Mouse (Mus musculus) neural tube, embryonic 13.5 days (tissue): ENCODE measurements around the gene Hip1. TPM values are rescaled to one million over a fixed set of nuclear protein-coding genes. Genes with fewer than 3 reads are reported as not detected.
"Not testable (repeated sequence)": the region's sequence is repeated elsewhere in the genome, so short reads cannot be mapped to it uniquely, and the experiment has no call there.

Experiments used
- ATAC-seq: fragments of 200-750 bp; cut with Nextera tagmentation; 2 replicates; pipeline ENCODE4 v1.8.0; 2017; ENCODE audit warnings: low read depth, mild to moderate bottlenecking, moderate TSS enrichment, moderate library complexity
- H3K27ac ChIP-seq: fragments of 300-500 bp; sonication (generic); replicated peaks from 2 replicates; pipeline ENCODE4 v1.5.1; 2015; ENCODE audit warnings: moderate library complexity, mild to moderate bottlenecking, inconsistent platforms
- H3K27me3 ChIP-seq: fragments of 300-500 bp; sonication (generic); 2 replicates; pipeline ENCODE4 v1.6.1; 2015; ENCODE audit warnings: mild to moderate bottlenecking, inconsistent platforms
- H3K36me3 ChIP-seq: fragments of 300-500 bp; sonication (generic); 2 replicates; pipeline ENCODE4 v1.6.1; 2015; ENCODE audit warnings: mild to moderate bottlenecking, inconsistent platforms
- H3K4me1 ChIP-seq: fragments of 300-500 bp; sonication (generic); replicated peaks from 2 replicates; pipeline ENCODE4 v1.6.1; 2015; ENCODE audit warnings: inconsistent platforms
- H3K4me2 ChIP-seq: fragments of 300-500 bp; sonication (generic); 2 replicates; pipeline ENCODE4 v1.6.1; 2015; ENCODE audit warnings: inconsistent platforms, mild to moderate bottlenecking, moderate library complexity
- H3K4me3 ChIP-seq: fragments of 300-500 bp; sonication (generic); 2 replicates; pipeline ENCODE4 v1.5.1; 2015; ENCODE audit warnings: mild to moderate bottlenecking, inconsistent platforms
- H3K9ac ChIP-seq: fragments of 300-500 bp; sonication (generic); 2 replicates; pipeline ENCODE4 v1.6.1; 2015; ENCODE audit warnings: moderate library complexity, mild to moderate bottlenecking, inconsistent platforms
- H3K9me3 ChIP-seq: fragments of 300-500 bp; sonication (generic); 2 replicates; pipeline ENCODE4 v1.6.1; 2016; ENCODE audit warnings: inconsistent platforms
- WGBS: fragments of 180-500 bp; shearing (Covaris S2); methylation state at CpG from one replicate; pipeline ENCODE4 v1.1.7; 2015; 5-methylcytosine and 5-hydroxymethylcytosine counted together
- polyA plus RNA-seq: library from polyadenylated mRNA; unstranded; fragments of >200 nt; fragmentation: Nextera tagmentation; extraction: Ambion mirVana; gene quantifications from 2 replicates; pipeline ENCODE4 v1.2.1, GENCODE M21; 2015

Gene Hip1
- polyA plus RNA-seq, 1 experiment from 2014 or later = 48.6 TPM

- ATAC-seq = no peak
- WGBS = 74% methylated on average over 3 of the region's 3 CpGs
- peaks cover 17% of the 10 kb centered on the region for H3K4me1 ChIP-seq
- H3K9me3 ChIP-seq = no peaks in the 10 kb centered on the region
- H3K36me3 ChIP-seq = peaks cover 51% of the 10 kb centered on the region
- no peak overlapping the region for H3K27ac ChIP-seq
- H3K4me2 ChIP-seq = no peak overlapping the region
- H3K27me3 ChIP-seq = no peaks in the 10 kb centered on the region
- H3K4me3 ChIP-seq = no peak overlapping the region
- H3K9ac ChIP-seq = no peak overlapping the region
These were observed 85.4 kb downstream of the Hip1 start for GRCm38 (mm10) chr5:135459486-135459885.

DNA sequence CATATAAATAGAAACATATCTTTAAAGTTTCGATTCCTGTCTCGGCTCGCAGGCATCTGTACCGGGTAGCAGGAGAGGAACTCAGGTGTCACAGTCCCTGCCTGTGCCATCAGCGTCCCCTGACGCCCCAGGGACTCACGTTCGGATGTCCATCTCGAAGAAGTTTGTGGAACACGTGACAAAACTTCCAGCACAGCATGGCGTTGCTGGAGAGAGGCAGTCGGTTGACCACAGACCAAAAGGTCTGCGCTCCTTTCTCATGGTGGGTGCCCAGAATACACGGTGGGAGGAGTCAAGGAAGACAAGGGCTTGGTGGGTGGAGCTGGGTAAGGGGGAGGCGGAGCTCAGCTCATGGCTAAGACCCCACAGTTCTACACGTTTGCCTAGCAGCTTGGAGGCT is 87.0 kb downstream of the Hip1 start:
- WGBS = 93% methylated on average over 16 of the region's 16 CpGs

DNA sequence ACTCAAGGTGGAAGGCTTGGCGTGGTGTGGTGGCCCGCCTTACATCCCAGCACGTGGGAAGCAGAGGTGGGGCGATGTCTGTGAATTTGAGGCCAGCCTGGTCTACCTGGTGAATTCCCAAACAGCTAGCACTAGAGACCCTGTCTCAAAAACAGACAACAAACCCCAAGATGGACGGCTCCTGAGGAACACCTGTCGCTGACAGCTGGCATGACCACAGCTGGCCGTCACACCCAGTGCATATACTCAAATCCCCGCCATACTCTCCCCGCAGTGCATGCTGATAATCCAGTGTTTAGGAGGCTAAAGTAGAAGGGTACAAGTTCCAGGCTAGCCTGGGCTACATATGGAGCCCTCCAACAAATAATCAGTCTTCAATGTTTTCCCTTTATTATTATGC is 88.4 kb downstream of the Hip1 start:
- no peak for ATAC-seq
- WGBS = 93% methylated on average over 9 of the region's 9 CpGs

More for the DNA sequence above, 87.0 kb downstream of the Hip1 start:
- H3K4me1 ChIP-seq = peaks cover 10% of the 10 kb centered on the region
- no peak for ATAC-seq
- peaks cover 65% of the 10 kb centered on the region for H3K36me3 ChIP-seq
- no peak overlapping the region for H3K4me3 ChIP-seq
- no peaks in the 10 kb centered on the region for H3K27me3 ChIP-seq
- no peak overlapping the region for H3K4me2 ChIP-seq
- H3K9me3 ChIP-seq = 0 out of 2 replicates have a peak, but pooled peaks cover 4% of the 10 kb centered on the region
- H3K9ac ChIP-seq = no peak overlapping the region
- H3K27ac ChIP-seq = no peak overlapping the region

DNA sequence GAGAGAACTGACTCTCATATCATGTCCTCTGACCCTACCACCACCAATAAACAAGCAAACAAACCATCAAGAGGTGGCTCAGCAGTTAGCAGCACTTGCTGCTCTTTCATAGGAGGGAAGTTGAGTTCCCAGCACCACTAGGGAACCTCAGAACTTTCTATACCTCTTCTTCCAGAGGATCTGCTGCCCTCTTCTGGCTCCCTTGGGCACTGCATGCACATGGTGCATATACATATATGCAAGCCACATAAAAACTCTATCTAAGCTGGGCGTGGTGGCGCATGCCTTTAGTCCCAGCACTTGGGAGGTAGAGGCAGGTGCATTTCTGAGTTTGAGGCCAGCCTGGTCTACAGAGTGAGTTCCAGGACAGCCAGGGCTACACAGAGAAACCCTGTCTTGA is 90.7 kb downstream of the Hip1 start:
- Histone ChIP-seq H3K9ac (no peak overlapping the region), H3K27ac (no peak overlapping the region), H3K4me2 (no peak overlapping the region), H3K4me1 (no peaks in the 10 kb centered on the region), H3K4me3 (no peak overlapping the region), H3K27me3 (no peaks in the 10 kb centered on the region), H3K9me3 (0 out of 2 replicates have a peak, but pooled peaks cover 4% of the 10 kb centered on the region), H3K36me3 (peaks cover 92% of the 10 kb centered on the region)
- ATAC-seq = no peak
- 98% methylated on average over 2 of the region's 2 CpGs for WGBS

More for the DNA sequence above, 88.4 kb downstream of the Hip1 start:
- H3K27ac ChIP-seq = no peak overlapping the region
- H3K4me2 ChIP-seq = no peak overlapping the region
- peaks cover 10% of the 10 kb centered on the region for H3K4me1 ChIP-seq
- no peak overlapping the region for H3K9ac ChIP-seq
- no peak overlapping the region for H3K4me3 ChIP-seq
- peaks cover 79% of the 10 kb centered on the region for H3K36me3 ChIP-seq
- 0 out of 2 replicates have a peak, but pooled peaks cover 4% of the 10 kb centered on the region for H3K9me3 ChIP-seq
- H3K27me3 ChIP-seq = no peaks in the 10 kb centered on the region

DNA sequence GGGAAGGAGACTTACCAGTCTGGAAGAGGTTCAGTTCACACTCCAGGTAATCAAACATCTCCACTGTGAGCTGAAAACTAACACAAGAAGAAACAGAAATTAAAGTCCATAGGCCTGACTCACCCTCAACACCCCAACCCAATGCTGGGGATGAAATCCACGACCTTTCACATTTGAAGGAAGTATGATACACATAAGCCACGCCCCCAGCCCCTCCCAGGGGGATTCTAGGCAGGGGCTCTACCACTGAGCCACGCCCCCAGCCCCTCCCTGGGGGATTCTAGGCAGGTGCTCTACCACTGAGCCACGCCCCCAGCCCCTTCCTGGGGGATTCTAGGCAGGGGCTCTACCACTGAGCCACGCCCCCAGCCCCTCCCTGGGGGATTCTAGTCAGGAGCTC is 93.4 kb downstream of the Hip1 start:
- not testable (repeated sequence) for H3K4me3 ChIP-seq, H3K27me3 ChIP-seq, H3K9ac ChIP-seq, H3K4me1 ChIP-seq, H3K9me3 ChIP-seq, H3K4me2 ChIP-seq, H3K27ac ChIP-seq, ATAC-seq
- peaks cover 92% of the 10 kb centered on the region for H3K36me3 ChIP-seq
- WGBS = 75% methylated on average over 5 of the region's 5 CpGs

DNA sequence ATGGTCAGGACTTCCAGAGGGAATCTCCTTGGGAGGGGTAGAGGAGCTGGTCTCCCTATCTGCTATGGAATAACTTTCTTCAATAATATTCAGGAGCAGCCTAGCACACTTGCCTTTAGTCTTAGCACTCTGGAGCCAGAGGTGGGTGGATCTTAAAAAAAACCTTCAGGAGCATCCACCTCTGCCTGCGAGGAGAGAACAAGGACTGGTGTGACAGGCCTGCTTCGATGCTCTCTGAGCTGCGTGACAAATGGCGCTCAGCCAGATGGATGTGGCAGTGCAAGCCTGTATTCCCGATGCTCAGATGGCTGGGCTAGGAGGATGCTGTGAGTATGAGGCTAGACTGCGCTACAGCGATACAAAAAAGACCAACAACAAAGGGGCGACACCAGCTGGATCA is 93.8 kb downstream of the Hip1 start:
- Histone ChIP-seq H3K4me2 (no peak overlapping the region), H3K9me3 (0 out of 2 replicates have a peak, but pooled peaks cover 4% of the 10 kb centered on the region), H3K27ac (no peak overlapping the region), H3K27me3 (no peaks in the 10 kb centered on the region), H3K4me1 (no peaks in the 10 kb centered on the region), H3K36me3 (peaks cover 92% of the 10 kb centered on the region), H3K9ac (no peak overlapping the region), H3K4me3 (no peak overlapping the region)
- ATAC-seq = no peak
- 79% methylated on average over 8 of the region's 8 CpGs for WGBS

- Histone ChIP-seq H3K27ac (no peak overlapping the region), H3K9me3 (no peaks in the 10 kb centered on the region), H3K4me2 (no peak overlapping the region), H3K9ac (no peak overlapping the region), H3K36me3 (peaks cover 89% of the 10 kb centered on the region), H3K4me1 (no peaks in the 10 kb centered on the region), H3K4me3 (no peak overlapping the region), H3K27me3 (no peaks in the 10 kb centered on the region)
- no peak for ATAC-seq
- 97% methylated on average over 8 of the region's 8 CpGs for WGBS
These were observed 99.2 kb downstream of the Hip1 start for GRCm38 (mm10) chr5:135445755-135446154.

DNA sequence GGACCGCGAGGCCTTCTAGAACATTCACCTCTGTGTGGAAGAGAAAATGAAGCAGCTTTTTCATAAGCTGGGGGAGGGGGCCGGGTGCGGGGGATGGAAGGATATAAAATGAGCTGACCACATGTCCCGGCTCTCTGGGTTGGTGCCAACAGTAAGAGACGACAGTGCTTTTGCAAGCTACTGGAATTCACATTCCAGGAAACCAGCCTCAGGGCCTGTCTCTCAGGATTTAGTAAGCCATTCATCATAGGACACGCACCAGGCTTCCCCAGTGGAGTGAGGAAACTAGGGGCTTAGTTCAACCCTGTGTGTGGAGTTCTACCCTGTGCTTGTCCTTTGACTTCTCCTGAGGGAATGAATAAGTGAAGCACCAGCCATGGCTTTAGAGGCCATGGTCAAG is 102.5 kb downstream of the Hip1 start:
- H3K36me3 ChIP-seq = peaks cover 83% of the 10 kb centered on the region
- no peaks in the 10 kb centered on the region for H3K9me3 ChIP-seq
- H3K4me1 ChIP-seq = no peaks in the 10 kb centered on the region
- H3K9ac ChIP-seq = no peak overlapping the region
- H3K4me2 ChIP-seq = no peak overlapping the region
- no peak overlapping the region for H3K4me3 ChIP-seq
- H3K27me3 ChIP-seq = no peaks in the 10 kb centered on the region
- 78% methylated on average over 7 of the region's 7 CpGs for WGBS
- no peak for ATAC-seq
- no peak overlapping the region for H3K27ac ChIP-seq

DNA sequence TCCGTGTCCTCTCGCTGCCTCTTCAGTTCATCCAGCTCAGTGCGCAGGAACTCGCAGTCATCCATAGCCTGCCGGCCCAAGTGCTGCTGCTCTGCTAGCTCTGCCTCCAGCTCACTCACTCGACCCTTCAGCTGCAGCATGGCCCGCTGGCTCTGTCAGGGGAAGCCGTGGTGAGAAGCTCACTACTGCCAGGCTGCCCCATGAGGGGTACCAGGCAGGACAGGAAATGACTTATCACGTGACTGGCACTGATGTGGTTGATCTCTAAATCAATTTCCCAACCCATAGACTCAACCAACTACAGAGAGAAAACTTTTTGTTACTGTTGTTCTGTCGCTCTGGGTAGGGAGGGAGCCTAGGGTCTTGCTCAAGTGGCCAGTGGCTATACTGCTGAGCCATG is 109.9 kb downstream of the Hip1 start:
- ATAC-seq = no peak
- H3K36me3 ChIP-seq = peaks cover 85% of the 10 kb centered on the region

GRCm38 (mm10) chr5:135433861-135434260 is 111.1 kb downstream of the Hip1 start:
- H3K27me3 ChIP-seq = no peaks in the 10 kb centered on the region
- 96% methylated on average over 4 of the region's 4 CpGs for WGBS
- H3K4me1 ChIP-seq = 0 out of 2 replicates have a peak, but pooled peaks cover 8% of the 10 kb centered on the region
- H3K27ac ChIP-seq = no peak overlapping the region
- H3K4me2 ChIP-seq = no peak overlapping the region
- peaks cover 92% of the 10 kb centered on the region for H3K36me3 ChIP-seq
- no peak for ATAC-seq
- H3K9me3 ChIP-seq = no peaks in the 10 kb centered on the region
- no peak overlapping the region for H3K4me3 ChIP-seq
- H3K9ac ChIP-seq = no peak overlapping the region

More for the DNA sequence above, 109.9 kb downstream of the Hip1 start:
- Histone ChIP-seq H3K9ac (no peak overlapping the region), H3K27ac (no peak overlapping the region), H3K4me2 (no peak overlapping the region), H3K4me3 (no peak overlapping the region), H3K4me1 (0 out of 2 replicates have a peak, but pooled peaks cover 8% of the 10 kb centered on the region), H3K27me3 (no peaks in the 10 kb centered on the region), H3K9me3 (no peaks in the 10 kb centered on the region)
- 95% methylated on average over 10 of the region's 10 CpGs for WGBS

DNA sequence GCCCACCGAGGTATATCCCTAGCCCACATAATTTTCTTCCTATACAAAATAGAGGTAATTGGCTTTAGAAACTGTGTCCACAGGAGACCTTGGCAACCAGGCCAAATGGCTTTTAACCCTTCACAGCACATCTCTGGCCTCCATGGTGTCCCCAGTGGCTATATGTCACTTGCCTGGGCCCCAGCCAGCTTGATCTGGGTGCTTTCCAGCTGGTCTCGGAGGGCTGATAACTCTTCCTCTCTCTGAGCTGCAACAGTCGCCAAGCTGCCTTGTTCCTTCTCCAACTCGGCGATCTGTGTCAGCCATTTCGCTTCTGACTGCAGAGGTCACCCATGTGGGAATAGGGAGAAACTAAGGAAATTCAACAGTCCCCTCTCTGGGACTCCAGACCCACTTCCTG is 113.8 kb downstream of the Hip1 start:
- H3K36me3 ChIP-seq = peaks cover 93% of the 10 kb centered on the region
- H3K9me3 ChIP-seq = no peaks in the 10 kb centered on the region
- 0 out of 2 replicates have a peak, but pooled peaks cover 8% of the 10 kb centered on the region for H3K4me1 ChIP-seq
- H3K27ac ChIP-seq = no peak overlapping the region
- H3K27me3 ChIP-seq = no peaks in the 10 kb centered on the region
- no peak overlapping the region for H3K4me2 ChIP-seq
- H3K9ac ChIP-seq = no peak overlapping the region
- no peak for ATAC-seq
- WGBS = 80% methylated on average over 6 of the region's 6 CpGs
- H3K4me3 ChIP-seq = no peak overlapping the region

- peaks cover 93% of the 10 kb centered on the region for H3K36me3 ChIP-seq
- no peaks in the 10 kb centered on the region for H3K27me3 ChIP-seq
- H3K27ac ChIP-seq = no peak overlapping the region
These were observed 116.1 kb downstream of the Hip1 start for GRCm38 (mm10) chr5:135428786-135429185.

GRCm38 (mm10) chr5:135410266-135410665 is 134.7 kb downstream of the Hip1 start:
- H3K36me3 ChIP-seq = peaks cover 68% of the 10 kb centered on the region
- H3K27ac ChIP-seq = no peak overlapping the region
- H3K4me3 ChIP-seq = no peak overlapping the region
- H3K4me2 ChIP-seq = no peak overlapping the region
- H3K27me3 ChIP-seq = no peaks in the 10 kb centered on the region
- 93% methylated on average over 9 of the region's 9 CpGs for WGBS
- no peaks in the 10 kb centered on the region for H3K9me3 ChIP-seq
- no peak overlapping the region for H3K9ac ChIP-seq
- H3K4me1 ChIP-seq = no peaks in the 10 kb centered on the region
- ATAC-seq = no peak

More at GRCm38 (mm10) chr5:135428786-135429185, 116.1 kb downstream of the Hip1 start:
- 79% methylated on average over 5 of the region's 5 CpGs for WGBS
- H3K9ac ChIP-seq = no peak overlapping the region
- no peaks in the 10 kb centered on the region for H3K9me3 ChIP-seq
- H3K4me3 ChIP-seq = no peak overlapping the region
- H3K4me2 ChIP-seq = no peak overlapping the region
- 0 out of 2 replicates have a peak, but pooled peaks cover 8% of the 10 kb centered on the region for H3K4me1 ChIP-seq
- no peak for ATAC-seq
